Mouse (Mus musculus) cortical plate, adult 2 months (tissue): ENCODE results near the gene Gm11096.

Experiments used
- CTCF ChIP-seq: fragments of 200-500 bp; IDR thresholded peaks from 2 replicates; pipeline ENCODE4 v1.5.1; 2011; ENCODE audit warnings: mild to moderate bottlenecking, control low read depth, low read length; ENCODE audit not compliant: insufficient read depth; ENCODE audit errors: extremely low read depth
- POLR2A ChIP-seq: fragments of 200-500 bp; IDR thresholded peaks from 2 replicates; pipeline ENCODE4 v1.6.1; 2011; ENCODE audit warnings: mild to moderate bottlenecking, low read length, control low read depth; ENCODE audit not compliant: insufficient read depth; ENCODE audit errors: extremely low read depth

GRCm38 (mm10) chr17:81419802-81420459 lies 21.6 kb upstream of the Gm11096 start:
- TF ChIP-seq POLR2A: no peak
- TF ChIP-seq CTCF: no peak
